Mouse (Mus musculus): ENCODE results near the gene Slc1a4.

DNA sequence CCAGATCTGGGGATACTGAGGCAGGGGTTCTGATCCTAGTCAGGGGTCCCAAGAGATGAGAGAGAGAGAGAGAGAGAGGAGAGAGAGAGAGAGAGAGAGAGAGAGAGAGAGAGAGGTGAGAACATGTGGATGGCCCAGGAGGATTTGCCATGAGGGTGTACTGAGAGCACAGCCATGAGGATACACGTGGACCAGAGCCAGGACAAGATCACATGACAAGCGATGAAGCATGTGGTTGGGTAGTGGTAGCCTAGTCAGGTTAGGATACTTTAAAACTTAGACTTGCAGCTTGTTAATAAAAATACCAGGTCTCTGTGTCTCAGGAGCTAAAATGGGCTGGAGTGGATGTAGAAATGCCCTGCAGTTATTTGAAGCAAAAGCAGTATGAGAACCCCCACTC lies 56.5 kb downstream of the Slc1a4 start:
- TF ChIP-seq POLR2A (IDR thresholded peaks at IDR 0.05; ENCODE audit: insufficient read length, low read depth) (no peak), MAX (IDR thresholded peaks at IDR 0.05; ENCODE audit: low read depth) (no peak), REST (IDR thresholded peaks at IDR 0.05; ENCODE audit: insufficient read depth, insufficient read length) (no peak), POLR2AphosphoS2 (IDR thresholded peaks at IDR 0.05; ENCODE audit: insufficient read length, low read depth) (no peak), MYOD1 (IDR thresholded peaks at IDR 0.05; ENCODE audit: control insufficient read depth in 1 of 3, insufficient read length in 2 of 3, low read depth in 2 of 3) (no peak), E2F4 (IDR thresholded peaks at IDR 0.05; ENCODE audit: insufficient read depth) (no peak), MYOG (IDR thresholded peaks at IDR 0.05; ENCODE audit: control insufficient read depth in 1 of 3, insufficient read depth in 1 of 3, insufficient read length in 2 of 3, low read depth in 2 of 3) (no peak)

Data from myocyte (in vitro differentiated cells).